Mouse (Mus musculus): ENCODE data around the gene Doc2a. TPM values are rescaled to one million over a fixed set of nuclear protein-coding genes. Genes with fewer than 3 reads are reported as not detected.
"Not testable (repeated sequence)": the region's sequence is repeated elsewhere in the genome, so short reads cannot be mapped to it uniquely, and the experiment has no call there.

Doc2a gene
- total RNA-seq, 2 experiments from 2014 or later, result 0.26 to 0.32 TPM

- no peak for DNase-seq (ENCODE audit: low spot score in 2 of 2)
These were observed 20.3 kb downstream of the Doc2a start for GRCm38 (mm10) chr7:126867534-126867933.

- DNase-seq (ENCODE audit: low spot score in 2 of 2), result no peak
These were observed 20.8 kb downstream of the Doc2a start for GRCm38 (mm10) chr7:126868003-126868402.

- no peak for DNase-seq (ENCODE audit: low spot score in 2 of 2)
These were observed 22.7 kb downstream of the Doc2a start for GRCm38 (mm10) chr7:126869780-126870519.

GRCm38 (mm10) chr7:126870520-126870891, 23.3 kb downstream of the Doc2a start:
- DNase-seq (ENCODE audit: low spot score in 2 of 2), result no peak

- DNase-seq (ENCODE audit: low spot score in 2 of 2), result no peak
These were observed 30.0 kb downstream of the Doc2a start for GRCm38 (mm10) chr7:126877239-126877638.

GRCm38 (mm10) chr7:126881040-126881439, 33.8 kb downstream of the Doc2a start:
- no peak for DNase-seq (ENCODE audit: low spot score in 2 of 2)

- DNase-seq (ENCODE audit: low spot score in 2 of 2), result no peak
These were observed 36.5 kb downstream of the Doc2a start for GRCm38 (mm10) chr7:126883731-126884181.

- DNase-seq (ENCODE audit: low spot score in 2 of 2), result peak; percentile 98 to 99
These were observed 37.3 kb downstream of the Doc2a start, which contains the start of gene Taok2 for GRCm38 (mm10) chr7:126884286-126885164. Gene Taok2 (minus strand): TSS chr7:126884703.

GRCm38 (mm10) chr7:126887281-126887680, 40.1 kb downstream of the Doc2a start:
- DNase-seq (ENCODE audit: low spot score in 2 of 2), result no peak

- DNase-seq (ENCODE audit: low spot score in 2 of 2), result no peak
These were observed 41.6 kb downstream of the Doc2a start for GRCm38 (mm10) chr7:126888852-126889251.

- no peak for DNase-seq (ENCODE audit: low spot score in 2 of 2)
These were observed 49.7 kb downstream of the Doc2a start for GRCm38 (mm10) chr7:126896912-126897311.

- DNase-seq (ENCODE audit: low spot score in 2 of 2), result peak in 1 of 2 experiments; percentile 23
These were observed 50.3 kb downstream of the Doc2a start for GRCm38 (mm10) chr7:126897390-126898101.

GRCm38 (mm10) chr7:126898102-126898990, 51.1 kb downstream of the Doc2a start:
- DNase-seq (ENCODE audit: low spot score in 2 of 2), result peak; percentile 99

GRCm38 (mm10) chr7:126899781-126900180, 52.6 kb downstream of the Doc2a start:
- not testable (repeated sequence) for DNase-seq (ENCODE audit: low spot score in 2 of 2)

Other genes with a start within 250 kb of the Doc2a start
- gene Nupr1, start 216.6 kb upstream of the Doc2a start, total RNA-seq (2021), result 10 to 100 TPM; 18.2 to 21.6 TPM
- 10 to 100 TPM; 27.7 to 31.8 TPM for gene Sgf29, start 198.1 kb upstream of the Doc2a start, total RNA-seq (2021)
- gene Sult1a1, start 171.0 kb upstream of the Doc2a start, total RNA-seq (2021), result 10 to 100 TPM; 13.1 to 14.2 TPM
- gene Bola2, start 152.0 kb upstream of the Doc2a start, total RNA-seq (2021), result 10 to 100 TPM; 56.2 to 61.9 TPM
- gene Slx1b, start 151.6 kb upstream of the Doc2a start, total RNA-seq (2021), result 1 to 10 TPM; 7.0 to 7.4 TPM
- gene Coro1a, start 139.6 kb upstream of the Doc2a start, total RNA-seq (2021), result 10 to 100 TPM; 11.8 to 14.5 TPM
- gene Mapk3, start 87.8 kb upstream of the Doc2a start, total RNA-seq (2021), result 10 to 100 TPM; 65.0 to 66.7 TPM
- 1 to 10 TPM; 4.8 to 5.1 TPM for gene Gdpd3, start 81.1 kb upstream of the Doc2a start, total RNA-seq (2021)
- 10 to 100 TPM; 61.7 to 82.5 TPM for gene Ypel3, start 70.5 kb upstream of the Doc2a start, total RNA-seq (2021)
- gene Tbx6, start 65.9 kb upstream of the Doc2a start, total RNA-seq (2021), result 1 to 10 TPM in 1 of 2 experiments, under 1 TPM in 1; 0.44 to 1.1 TPM
- gene Ppp4c, start 54.9 kb upstream of the Doc2a start, total RNA-seq (2021), result 10 to 100 TPM; 74.6 to 74.7 TPM
- gene Fam57b, start 49.7 kb upstream of the Doc2a start, total RNA-seq (2021), result 10 to 100 TPM in 1 of 2 experiments, 1 to 10 TPM in 1; 8.4 to 11.2 TPM
- gene 4930451I11Rik, start 15.8 kb upstream of the Doc2a start, total RNA-seq (2021), result not detected
- 10 to 100 TPM; 22.2 to 29.4 TPM for gene Hirip3, start 14.6 kb downstream of the Doc2a start, total RNA-seq (2021)
- 10 to 100 TPM; 35.9 to 38.7 TPM for gene Ino80e, start 15.0 kb downstream of the Doc2a start, total RNA-seq (2021)
- gene Taok2, start 37.3 kb downstream of the Doc2a start, total RNA-seq (2021), result 10 to 100 TPM; 61.2 to 67.0 TPM
- 10 to 100 TPM; 22.8 to 23.8 TPM for gene Tmem219, start 75.5 kb downstream of the Doc2a start, total RNA-seq (2021)
- 1 to 10 TPM; 6.0 to 7.0 TPM for gene Kctd13, start 81.5 kb downstream of the Doc2a start, total RNA-seq (2021)
- gene Asphd1, start 102.2 kb downstream of the Doc2a start, total RNA-seq (2021), result under 1 TPM in 1 of 2 experiments, not detected in 1; 0.26 TPM
- gene Sez6l2, start 103.1 kb downstream of the Doc2a start, total RNA-seq (2021), result 1 to 10 TPM; 6.5 to 6.9 TPM
- 10 to 100 TPM; 43.1 to 48.0 TPM for gene Cdipt, start 128.5 kb downstream of the Doc2a start, total RNA-seq (2021)
- gene Cdiptos, start 128.7 kb downstream of the Doc2a start, total RNA-seq (2021), result under 1 TPM; 0.49 to 0.76 TPM
- gene Mvp, start 167.2 kb downstream of the Doc2a start, total RNA-seq (2021), result 10 to 100 TPM; 23.2 to 27.1 TPM
- gene Pagr1b, start 169.1 kb downstream of the Doc2a start, total RNA-seq (2021), result 1 to 10 TPM; 1.8 to 2.5 TPM
- 10 to 100 TPM in 1 of 2 experiments, 1 to 10 TPM in 1; 9.1 to 14.7 TPM for gene Pagr1a, start 169.9 kb downstream of the Doc2a start, total RNA-seq (2021)
- 10 to 100 TPM; 26.0 to 26.6 TPM for gene Gm42742, start 173.7 kb downstream of the Doc2a start, total RNA-seq (2021)
- gene Prrt2, start 173.8 kb downstream of the Doc2a start, total RNA-seq (2021), result 1 to 10 TPM; 6.5 to 9.4 TPM
- 100 to 1,000 TPM; 129 to 131 TPM for gene Maz, start 179.6 kb downstream of the Doc2a start, total RNA-seq (2021)
- gene Kif22, start 195.1 kb downstream of the Doc2a start, total RNA-seq (2021), result 10 to 100 TPM; 21.7 to 26.2 TPM
- gene Zg16, start 239.9 kb downstream of the Doc2a start, total RNA-seq (2021), result under 1 TPM in 1 of 2 experiments, not detected in 1; 0.47 TPM
- gene AI467606, start 243.9 kb downstream of the Doc2a start, total RNA-seq (2021), result 1 to 10 TPM; 1.3 to 1.8 TPM

Data from gastrocnemius, postnatal 4 days (tissue).